ENCODE assay signal across 7 mouse cellular contexts in genomic region chr2:74705467-74706089, GRCm38 (mm10). TPM values are rescaled to one million over a fixed set of nuclear protein-coding genes. Genes with fewer than 3 reads are reported as not detected.
DNase-seq lines count a peak whose midpoint lies in the region; ATAC-seq lines count a peak whose summit lies in the region.

No protein-coding gene starts in this region.

- H3K4me3 ChIP-seq in forebrain, embryonic 11.5 days (ENCODE audit: low read depth, low read length) = peak overlapping the region; percentile 27
- H3K4me3 ChIP-seq in midbrain, embryonic 16.5 days (ENCODE audit: low read depth, low read length) = peak overlapping the region; percentile 17

- ATAC-seq in forebrain, embryonic 11.5 days (replicated peaks; ENCODE audit: low FRiP score) = no peak
- ATAC-seq in midbrain, embryonic 16.5 days = no peak
- no peak for ATAC-seq in erythroid progenitor cell, adult 5-6 weeks (replicated peaks; ENCODE audit: low FRiP score, poor library complexity, severe bottlenecking)

- 0 out of 2 replicates have a peak overlapping the region, but pooled peaks have one; percentile 6 for H3K9ac ChIP-seq in forebrain, embryonic 11.5 days (ENCODE audit: low read length)
- no peak overlapping the region for H3K9ac ChIP-seq in midbrain, embryonic 16.5 days (ENCODE audit: low read depth, low read length)

- H3K27me3 ChIP-seq in forebrain, embryonic 11.5 days (ENCODE audit: control insufficient read depth, insufficient read depth, low read length) = peaks cover 96% of the 10 kb centered on the region
- peaks cover 68% of the 10 kb centered on the region for H3K27me3 ChIP-seq in midbrain, embryonic 16.5 days (ENCODE audit: control insufficient read depth, insufficient read depth, low read depth, low read length)

- H3K27ac ChIP-seq in forebrain, embryonic 11.5 days (ENCODE audit: low read depth, low read length) = no peak overlapping the region
- H3K27ac ChIP-seq in midbrain, embryonic 16.5 days (ENCODE audit: low read length) = no peak overlapping the region

- WGBS in forebrain, embryonic 11.5 days = under 1% methylated on average over 66 of the region's 85 CpGs
- 1% methylated on average over 46 of the region's 85 CpGs for WGBS in midbrain, embryonic 16.5 days

- peaks cover 6% of the 10 kb centered on the region for H3K4me1 ChIP-seq in forebrain, embryonic 11.5 days (replicated peaks; ENCODE audit: control insufficient read depth, insufficient read depth, low read length)
- H3K4me1 ChIP-seq in midbrain, embryonic 16.5 days (ENCODE audit: control insufficient read depth, insufficient read depth, low read length) = peaks cover 7% of the 10 kb centered on the region

- peak overlapping the region; percentile 48; the same call in 1 of the 2 replicates for H3K4me2 ChIP-seq in forebrain, embryonic 11.5 days (ENCODE audit: low read depth, low read length, severe bottlenecking)
- peak overlapping the region; percentile 46 for H3K4me2 ChIP-seq in midbrain, embryonic 16.5 days (ENCODE audit: low read length)

- no peaks in the 10 kb centered on the region for H3K9me3 ChIP-seq in forebrain, embryonic 11.5 days (ENCODE audit: control insufficient read depth, low read length)
- H3K9me3 ChIP-seq in midbrain, embryonic 16.5 days (replicated peaks; ENCODE audit: control insufficient read depth, low read length, poor library complexity, severe bottlenecking) = no peaks in the 10 kb centered on the region

- H3K36me3 ChIP-seq in forebrain, embryonic 11.5 days (ENCODE audit: control insufficient read depth, insufficient read depth, low read length) = no peaks in the 10 kb centered on the region
- no peaks in the 10 kb centered on the region for H3K36me3 ChIP-seq in midbrain, embryonic 16.5 days (ENCODE audit: control insufficient read depth, insufficient read depth, low read length)

- DNase-seq in urinary bladder, postnatal 14 days (ENCODE audit: low spot score) = peak; percentile 70
- DNase-seq in urinary bladder, postnatal 10 days (ENCODE audit: low spot score) = no peak
- peak; percentile 77 for DNase-seq in forebrain, embryonic 11.5 days (ENCODE audit: low spot score)
- DNase-seq in kidney, adult 9 months = peak; percentile 64
- DNase-seq in right cerebral cortex, postnatal 4 days = no peak

RNA-seq across cellular contexts. Expression of gene Hoxd8, which starts 1.2 kb away (rescaled TPM):
- polyA plus RNA-seq in forebrain, embryonic 11.5 days (2014; fragmentation: Nextera tagmentation; extraction: Ambion mirVana) = not detected in 2 replicates
- not detected in 2 replicates for polyA plus RNA-seq in midbrain, embryonic 16.5 days (2015; fragmentation: Nextera tagmentation; extraction: Ambion mirVana)
- not detected in 2 replicates for total RNA-seq in erythroid progenitor cell, adult 5-6 weeks (2015; ENCODE audit: low replicate concordance)
- total RNA-seq in erythroid progenitor cell, adult 5-6 weeks (2017; ENCODE audit: low replicate concordance) = not detected in 2 replicates

RNA-seq across cellular contexts. Expression of gene Hoxd3, which starts 6.1 kb away (rescaled TPM):
- polyA plus RNA-seq in forebrain, embryonic 11.5 days (2014; fragmentation: Nextera tagmentation; extraction: Ambion mirVana) = 0.08 and 0.19 TPM in 2 replicates
- 0.17 TPM in 1 of 2 replicates, not detected in the other for polyA plus RNA-seq in midbrain, embryonic 16.5 days (2015; fragmentation: Nextera tagmentation; extraction: Ambion mirVana)
- total RNA-seq in erythroid progenitor cell, adult 5-6 weeks (2015; ENCODE audit: low replicate concordance) = not detected in 2 replicates
- not detected in 2 replicates for total RNA-seq in erythroid progenitor cell, adult 5-6 weeks (2017; ENCODE audit: low replicate concordance)

RNA-seq across cellular contexts. Expression of gene Hoxd4, which starts 6.2 kb away (rescaled TPM):
- not detected in 2 replicates for polyA plus RNA-seq in forebrain, embryonic 11.5 days (2014; fragmentation: Nextera tagmentation; extraction: Ambion mirVana)
- polyA plus RNA-seq in midbrain, embryonic 16.5 days (2015; fragmentation: Nextera tagmentation; extraction: Ambion mirVana) = not detected in 2 replicates
- not detected in 2 replicates for total RNA-seq in erythroid progenitor cell, adult 5-6 weeks (2015; ENCODE audit: low replicate concordance)
- not detected in 2 replicates for total RNA-seq in erythroid progenitor cell, adult 5-6 weeks (2017; ENCODE audit: low replicate concordance)

RNA-seq across cellular contexts. Expression of gene Hoxd9, which starts 8.1 kb away (rescaled TPM):
- polyA plus RNA-seq in forebrain, embryonic 11.5 days (2014; fragmentation: Nextera tagmentation; extraction: Ambion mirVana) = not detected in 2 replicates
- not detected in 2 replicates for polyA plus RNA-seq in midbrain, embryonic 16.5 days (2015; fragmentation: Nextera tagmentation; extraction: Ambion mirVana)
- not detected in 2 replicates for total RNA-seq in erythroid progenitor cell, adult 5-6 weeks (2015; ENCODE audit: low replicate concordance)
- total RNA-seq in erythroid progenitor cell, adult 5-6 weeks (2017; ENCODE audit: low replicate concordance) = not detected in 2 replicates

RNA-seq across cellular contexts. Expression of gene Hoxd10, which starts 13.9 kb away (rescaled TPM):
- not detected in 2 replicates for polyA plus RNA-seq in forebrain, embryonic 11.5 days (2014; fragmentation: Nextera tagmentation; extraction: Ambion mirVana)
- not detected in 2 replicates for polyA plus RNA-seq in midbrain, embryonic 16.5 days (2015; fragmentation: Nextera tagmentation; extraction: Ambion mirVana)
- not detected in 2 replicates for total RNA-seq in erythroid progenitor cell, adult 5-6 weeks (2015; ENCODE audit: low replicate concordance)
- total RNA-seq in erythroid progenitor cell, adult 5-6 weeks (2017; ENCODE audit: low replicate concordance) = not detected in 2 replicates

Comparison
In these comparisons a context has a peak if more than half of its experiments do, and no peak if none do; other contexts are left out.
1. DNase-seq: peak in urinary bladder, postnatal 14 days (single experiment), forebrain, embryonic 11.5 days (single experiment) and kidney, adult 9 months (single experiment); none in urinary bladder, postnatal 10 days (single experiment) and right cerebral cortex, postnatal 4 days (single experiment).